Mouse (Mus musculus) telencephalon, adult 2 months (tissue): ENCODE data around the gene Zfp799.
A peak's percentile ranks its signal among the peaks of the same experiment; 100 is the strongest.
"Not testable (repeated sequence)": the region's sequence is repeated elsewhere in the genome, so short reads cannot be mapped to it uniquely, and the experiment has no call there.

Experiments
- DNase-seq: peaks from one replicate; pipeline ENCODE4 v3.0.0-alpha.2; 2011; ENCODE audit warnings: low read depth, low spot score

Gene Zfp799

DNA sequence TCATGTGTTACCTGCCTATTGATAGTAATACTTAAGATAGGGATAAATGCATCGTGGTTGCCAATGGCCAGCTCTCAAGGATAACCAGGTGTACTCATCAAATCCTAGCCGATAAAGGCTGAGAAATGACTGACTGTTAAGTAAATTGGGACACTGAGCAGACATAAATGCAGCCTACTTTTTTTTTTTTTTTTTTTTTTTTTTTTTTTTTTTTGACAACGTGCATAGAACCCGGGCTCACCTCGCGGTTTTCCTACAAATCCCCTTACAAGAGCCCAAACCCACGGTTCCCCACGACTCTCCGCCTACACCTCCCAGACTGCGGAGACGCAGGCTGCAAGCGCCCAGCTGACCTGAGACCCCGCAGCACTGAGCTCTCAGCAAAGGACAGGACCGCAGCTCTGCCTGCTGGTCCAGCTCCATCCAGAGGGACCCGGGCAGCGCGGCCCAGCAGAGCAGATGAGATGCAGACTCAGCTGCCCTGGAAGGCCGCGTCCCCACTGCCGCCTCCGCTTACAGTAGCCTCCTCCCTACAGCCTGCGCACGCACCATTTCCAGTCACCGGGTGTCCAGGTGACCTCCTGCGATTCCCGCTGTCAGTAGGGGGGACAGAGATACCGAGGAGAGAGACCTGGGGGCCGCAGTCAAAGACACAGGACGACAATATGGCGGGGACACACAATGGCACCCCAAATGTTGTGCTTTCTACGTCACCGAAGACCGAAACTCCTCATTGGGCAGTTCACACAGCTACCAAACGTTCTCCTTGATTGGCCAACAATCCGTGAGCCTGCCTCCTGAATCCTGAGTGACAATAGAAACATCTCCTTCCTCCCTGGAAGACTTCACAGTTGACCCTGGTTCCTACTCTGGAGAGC, at the start of gene Zfp799:
Zfp799 (minus strand) TSS at position 722 of the 878 bp plus-strand sequence.
- DNase-seq, result peak; percentile 94

DNA sequence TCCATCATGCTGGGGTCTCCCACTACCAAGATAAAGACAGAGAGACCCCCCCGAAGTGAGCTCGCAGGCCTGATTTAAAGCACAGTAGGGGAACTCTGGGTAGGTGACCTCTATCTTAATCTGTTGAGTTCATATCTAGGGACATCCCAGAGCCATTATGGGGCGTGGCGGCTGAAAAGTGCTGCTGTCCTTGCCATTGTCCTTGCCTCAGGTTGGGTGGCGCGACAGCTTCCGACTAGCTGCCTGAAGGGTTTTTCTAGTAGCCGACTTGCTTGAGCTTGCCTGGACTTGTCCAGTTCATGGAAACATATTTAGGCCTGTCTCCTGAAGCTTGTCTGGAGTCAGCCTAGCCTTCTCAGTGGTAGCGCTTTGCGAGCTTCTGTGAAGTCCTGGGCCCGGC, 48.7 kb upstream of the Zfp799 start:
- DNase-seq, result no peak

DNA sequence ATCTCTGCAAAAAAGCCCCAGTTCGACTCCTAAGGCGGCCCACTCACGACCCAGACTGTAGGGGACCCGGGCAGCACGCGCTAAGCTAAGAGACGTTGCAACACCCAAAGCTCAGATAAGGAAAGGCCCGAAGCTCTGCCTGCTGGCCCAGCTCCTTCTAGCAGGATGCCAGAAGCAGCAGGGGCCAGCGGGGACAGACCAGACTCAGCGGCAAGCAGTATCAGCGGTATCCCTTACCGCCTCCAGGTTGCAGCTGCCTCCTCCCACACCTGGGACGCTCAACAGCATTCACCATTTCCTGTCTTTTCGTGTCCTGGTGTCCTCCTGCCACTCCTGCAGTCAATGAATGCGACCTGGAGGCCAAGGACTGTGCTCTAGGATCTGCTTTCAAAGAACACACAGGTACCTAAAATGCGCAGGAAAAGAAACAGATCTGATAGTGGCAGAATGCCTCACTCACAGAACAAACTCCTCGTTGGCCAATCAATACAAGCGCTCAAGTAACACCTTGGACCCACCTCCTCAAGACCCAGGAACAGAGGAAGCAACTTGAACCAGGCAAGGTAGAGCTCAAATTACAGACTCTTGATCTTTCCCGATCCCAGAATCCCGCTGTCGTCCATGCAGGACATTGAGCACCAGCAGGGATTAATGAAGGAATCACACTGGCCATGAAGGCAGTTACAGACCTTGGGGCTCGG, 47.6 kb upstream of the Zfp799 start:
- no peak for DNase-seq

DNA sequence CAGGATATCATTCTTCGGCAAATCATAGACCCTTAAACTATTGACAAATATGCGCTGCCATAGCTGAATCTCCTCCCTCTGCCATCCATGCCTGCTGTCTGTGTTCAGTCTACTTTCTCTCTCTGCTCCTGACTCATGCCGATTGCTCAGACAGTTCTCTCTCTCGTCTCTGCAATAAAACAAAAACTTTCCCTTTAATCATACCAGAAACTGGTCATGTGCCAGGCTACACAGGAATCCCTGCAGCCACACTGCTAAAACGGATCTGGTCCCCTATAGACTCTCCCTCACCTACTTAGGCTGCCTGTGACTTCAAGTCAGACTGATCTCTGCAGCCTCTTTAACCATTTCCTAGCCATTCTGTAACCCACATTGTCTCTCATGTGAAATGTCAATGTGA, 42.6 kb upstream of the Zfp799 start:
- DNase-seq, result no peak

DNA sequence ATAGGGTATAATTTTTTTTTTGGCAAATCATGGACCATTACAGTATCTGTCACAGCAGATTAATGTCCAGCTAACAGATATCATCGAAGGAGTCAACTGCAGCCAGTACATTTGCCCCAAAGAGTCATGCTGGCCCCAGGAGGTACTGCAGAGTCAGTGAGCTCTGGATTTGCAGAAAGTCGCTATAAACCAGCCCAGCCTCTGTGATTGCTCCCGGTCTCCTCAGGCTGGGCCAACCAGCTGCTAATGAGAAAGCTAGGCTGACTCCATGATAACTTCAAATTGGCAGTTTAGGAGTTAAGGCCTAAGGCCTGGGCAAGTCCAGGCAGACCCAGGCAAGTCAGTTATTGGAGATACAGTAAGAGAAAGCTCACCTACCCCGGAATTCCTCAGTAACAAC, 42.0 kb upstream of the Zfp799 start:
- DNase-seq, result no peak

DNA sequence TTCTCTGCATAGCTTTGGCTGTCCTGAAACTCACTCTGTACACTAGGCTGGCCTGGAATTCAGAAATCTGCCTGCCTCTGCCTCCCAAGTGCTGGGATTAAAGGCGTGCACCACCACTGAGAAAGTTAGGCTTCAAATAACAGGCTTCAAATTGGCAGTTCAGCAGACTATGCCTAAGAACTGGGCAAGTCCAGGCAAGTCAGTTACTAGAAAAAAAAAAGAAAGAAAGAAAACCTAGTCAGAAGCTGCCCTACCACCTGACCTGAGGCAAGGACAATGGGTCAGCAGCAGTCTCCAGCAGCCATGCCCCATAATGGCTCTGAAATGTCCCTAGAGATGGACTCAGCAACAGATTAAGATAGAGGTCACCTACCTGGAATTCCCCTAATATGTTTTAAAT, 41.4 kb upstream of the Zfp799 start:
- no peak for DNase-seq

DNA sequence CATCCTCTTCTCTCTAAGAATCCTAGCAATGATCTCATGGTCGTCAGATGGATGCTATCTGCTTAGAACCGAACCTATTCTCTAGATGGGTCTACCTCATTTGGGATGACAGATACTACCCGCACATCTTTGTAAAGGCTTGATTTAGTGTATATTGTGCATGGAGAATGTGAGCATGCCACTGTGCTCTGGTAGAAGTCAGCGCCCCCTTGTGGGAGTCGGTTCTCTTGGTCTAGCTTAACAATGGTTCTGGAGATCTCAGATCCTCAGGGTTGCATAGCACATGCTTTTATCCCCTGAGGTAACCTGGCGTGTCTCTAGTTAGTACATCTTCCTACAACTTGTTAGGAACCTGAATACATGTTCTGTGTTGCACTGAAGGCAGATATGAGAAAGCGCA, 37.2 kb upstream of the Zfp799 start:
- DNase-seq, result not testable (repeated sequence)

DNA sequence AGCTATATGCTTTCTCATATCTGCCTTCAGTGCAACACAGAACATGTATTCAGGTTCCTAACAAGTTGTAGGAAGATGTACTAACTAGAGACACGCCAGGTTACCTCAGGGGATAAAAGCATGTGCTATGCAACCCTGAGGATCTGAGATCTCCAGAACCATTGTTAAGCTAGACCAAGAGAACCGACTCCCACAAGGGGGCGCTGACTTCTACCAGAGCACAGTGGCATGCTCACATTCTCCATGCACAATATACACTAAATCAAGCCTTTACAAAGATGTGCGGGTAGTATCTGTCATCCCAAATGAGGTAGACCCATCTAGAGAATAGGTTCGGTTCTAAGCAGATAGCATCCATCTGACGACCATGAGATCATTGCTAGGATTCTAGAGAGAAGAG, 26.7 kb upstream of the Zfp799 start:
- DNase-seq, result not testable (repeated sequence)

DNA sequence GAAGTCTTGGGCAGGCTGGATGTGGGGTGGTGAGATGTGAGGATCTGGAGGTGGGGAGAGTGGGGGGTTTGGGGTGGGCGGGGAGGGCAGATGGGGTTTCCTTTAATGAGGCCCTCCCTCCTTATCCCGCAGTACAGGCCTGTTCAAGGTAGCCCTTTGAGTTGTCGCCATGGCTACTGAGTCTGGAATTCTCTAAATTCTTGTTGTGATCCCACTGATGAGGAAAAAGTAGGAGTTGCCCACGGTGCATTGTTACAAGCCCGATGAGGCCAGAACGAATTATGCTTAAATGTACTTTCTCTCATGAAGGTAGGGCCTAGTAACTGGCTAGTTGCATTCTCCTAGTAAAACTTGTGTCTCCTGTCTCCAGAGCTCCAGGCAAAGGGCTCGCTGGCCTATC, 21.5 kb upstream of the Zfp799 start:
- DNase-seq, result no peak

DNA sequence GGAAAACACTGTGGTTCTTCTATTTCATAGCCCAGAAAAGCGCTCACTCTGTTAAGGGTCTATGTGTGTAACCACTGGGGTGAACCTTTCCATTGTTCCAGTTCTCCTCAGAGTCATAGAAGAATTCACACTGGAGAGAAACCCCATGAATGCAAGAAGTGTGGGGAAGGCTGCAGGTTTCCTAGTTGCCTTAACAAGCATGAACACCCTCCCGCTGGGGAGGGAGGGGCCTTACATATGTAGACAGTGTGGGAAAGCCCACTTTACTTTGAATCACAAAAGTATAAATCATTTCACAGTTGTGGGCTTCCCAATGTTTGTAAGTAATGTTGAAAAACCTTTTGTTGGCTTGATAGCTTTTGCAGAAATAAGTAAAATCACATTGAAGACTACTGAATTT, 11.3 kb upstream of the Zfp799 start:
- no peak for DNase-seq

DNA sequence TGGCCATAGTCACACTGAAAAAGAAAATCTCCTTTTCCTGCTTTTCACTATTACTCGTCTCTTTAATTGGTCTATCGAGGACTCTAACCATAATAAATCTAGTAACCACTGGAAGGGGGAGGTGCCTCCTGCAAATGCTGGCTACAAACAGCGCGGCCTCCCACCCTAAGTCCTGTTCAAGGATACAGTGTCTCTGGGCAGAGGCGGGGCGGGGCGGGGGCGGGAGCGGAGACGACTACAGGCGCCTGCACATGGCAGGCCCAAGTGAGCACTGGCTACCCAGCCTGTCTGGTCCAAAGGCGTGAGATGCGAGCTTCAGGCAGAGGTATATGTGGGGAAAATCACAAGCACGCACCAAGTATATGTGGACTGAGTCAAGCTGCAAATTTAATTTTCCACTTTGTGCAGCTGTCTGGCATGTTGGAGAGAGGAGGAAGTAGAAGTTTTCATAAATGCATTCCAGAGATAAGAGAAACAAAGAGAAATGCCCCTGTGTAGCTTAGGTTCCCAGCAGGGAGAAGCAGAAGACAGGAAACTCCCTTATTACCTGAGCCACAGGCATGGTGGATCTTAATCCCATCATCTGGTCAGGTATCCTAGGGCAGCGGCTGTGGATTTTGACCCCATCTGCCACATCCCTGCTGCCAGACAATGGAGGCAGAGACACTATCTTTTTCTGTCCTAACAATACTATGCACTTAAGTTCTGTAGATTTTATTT, 9.2 kb upstream of the Zfp799 start:
- no peak for DNase-seq

DNA sequence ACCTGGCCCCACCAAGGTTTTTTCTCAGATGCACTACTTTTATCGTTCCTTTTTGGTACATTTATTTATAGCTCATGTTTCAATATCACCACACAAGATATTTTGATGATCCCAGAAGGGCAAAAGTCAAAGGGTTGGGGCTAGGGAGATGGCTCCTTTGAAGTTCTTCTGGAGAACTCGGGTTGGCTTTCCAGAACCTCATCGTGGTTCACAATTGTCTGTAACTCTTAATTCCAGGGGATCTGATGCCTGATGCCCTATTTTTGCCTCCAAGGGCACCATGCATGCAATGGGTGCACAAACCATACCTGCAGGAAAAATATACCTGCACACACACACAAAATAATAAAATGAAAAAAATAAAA, 339 bp upstream of the Zfp799 start:
- no peak for DNase-seq

DNA sequence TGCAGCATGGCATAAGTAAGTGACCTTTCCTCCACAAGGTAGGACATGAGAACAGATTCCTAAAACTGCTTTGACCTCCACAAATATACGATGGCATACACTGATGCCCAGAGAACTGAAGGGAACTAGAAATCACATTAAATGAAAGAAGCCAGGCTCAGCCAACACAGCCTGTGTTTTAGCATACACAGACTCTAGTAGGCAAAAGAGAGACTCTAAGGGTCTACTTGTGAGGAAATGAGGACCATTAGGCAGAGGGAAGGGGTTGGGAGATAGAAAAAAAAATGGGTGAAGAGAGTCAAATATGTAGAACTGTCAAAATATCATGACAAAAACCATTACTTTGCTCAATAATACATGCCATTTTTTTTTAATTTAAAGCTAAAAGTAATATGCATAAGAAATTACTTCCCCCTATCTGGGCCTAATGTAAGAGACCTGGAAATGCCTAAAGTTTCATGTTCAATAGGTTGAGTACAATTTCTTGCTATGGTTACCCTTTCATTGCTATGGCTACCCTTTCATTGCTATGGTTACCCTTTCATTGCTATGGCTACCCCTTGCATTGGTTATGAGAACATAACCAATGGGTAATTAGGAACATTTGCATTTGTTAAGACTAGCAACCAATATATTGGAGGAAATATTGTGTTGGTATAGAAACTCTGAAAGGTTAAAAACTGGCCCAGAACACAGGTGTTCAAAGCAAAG, 13.8 kb downstream of the Zfp799 start:
- DNase-seq, result no peak

DNA sequence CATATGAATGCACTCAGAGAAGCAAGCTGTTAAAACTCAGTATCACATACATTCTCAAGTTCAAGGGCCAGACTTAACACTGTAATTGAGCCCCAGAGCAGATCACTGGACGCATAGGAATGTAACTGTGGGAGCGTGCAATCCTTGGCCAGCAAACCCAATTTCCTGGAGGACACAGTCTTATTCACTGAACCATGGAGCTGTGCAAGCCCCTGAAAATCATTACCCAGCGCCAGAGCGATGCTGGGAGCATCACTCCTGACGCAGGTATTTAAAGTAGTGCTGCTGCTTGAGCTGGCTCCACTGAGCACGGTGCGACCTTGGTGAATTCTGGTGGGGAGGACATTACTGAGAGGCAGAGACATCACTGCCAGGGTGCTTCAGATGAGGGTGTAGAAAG, 15.9 kb downstream of the Zfp799 start:
- no peak for DNase-seq

DNA sequence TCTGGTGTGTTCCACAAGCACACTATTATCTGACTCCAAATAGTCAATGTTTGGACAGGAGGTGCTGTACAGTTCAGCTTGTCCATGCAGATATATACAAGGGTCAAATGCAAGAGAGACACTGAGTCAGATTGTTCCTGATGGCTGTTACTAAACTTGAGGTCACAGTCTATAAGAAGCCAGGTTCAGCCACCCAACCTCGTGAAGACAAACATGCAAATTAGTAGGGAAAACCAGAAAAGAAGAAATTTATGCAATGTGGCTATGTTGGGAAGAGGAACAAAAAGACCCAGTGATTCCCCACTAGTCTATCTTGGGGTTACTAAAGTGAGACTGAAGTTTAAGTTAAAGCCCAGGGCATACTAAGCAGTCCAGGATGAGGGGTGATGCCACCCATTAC, 19.4 kb downstream of the Zfp799 start:
- no peak for DNase-seq

DNA sequence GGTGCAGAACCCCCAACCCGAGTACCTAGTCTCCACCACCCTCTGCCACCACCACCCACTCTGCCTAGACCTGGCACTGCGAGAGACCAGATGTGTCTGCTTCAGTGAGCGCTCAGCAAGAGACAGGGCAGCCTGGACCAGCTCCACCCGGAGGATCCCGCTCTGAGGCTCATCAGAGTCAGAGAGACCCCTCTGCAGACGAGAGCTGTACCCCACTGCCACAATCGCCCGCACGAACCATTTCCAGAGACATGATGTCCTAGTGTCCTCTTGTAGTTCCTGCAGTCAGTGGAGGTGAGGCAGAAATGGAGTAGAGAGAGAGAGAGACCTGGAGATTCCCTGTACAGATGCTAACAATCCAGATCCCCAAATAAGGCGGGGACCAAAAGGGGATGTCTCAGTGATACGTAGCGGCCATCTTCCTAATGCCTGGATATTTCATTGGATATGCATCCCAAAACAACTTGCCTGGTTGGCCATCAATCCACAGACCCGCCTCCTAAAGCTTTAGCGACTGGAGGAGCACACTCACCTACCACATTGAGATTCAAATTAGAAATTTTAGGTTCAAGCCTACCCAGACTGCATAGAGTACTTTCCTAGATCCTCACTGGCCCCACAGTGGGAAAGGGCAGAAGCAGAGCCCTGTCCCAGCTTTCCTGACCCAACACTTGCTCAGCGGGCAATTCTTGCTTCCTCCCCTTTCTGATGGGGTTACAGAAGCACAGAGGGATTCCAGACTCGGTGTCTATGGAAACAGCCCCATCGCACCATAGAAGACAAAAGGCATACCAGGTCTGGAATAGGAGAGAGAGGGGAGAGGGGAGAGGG, 20.3 kb downstream of the Zfp799 start, which contains the start of gene Zfp811:
Zfp811 (minus strand) TSS at position 388 of the 831 bp plus-strand sequence.
- DNase-seq, result peak; percentile 83

DNA sequence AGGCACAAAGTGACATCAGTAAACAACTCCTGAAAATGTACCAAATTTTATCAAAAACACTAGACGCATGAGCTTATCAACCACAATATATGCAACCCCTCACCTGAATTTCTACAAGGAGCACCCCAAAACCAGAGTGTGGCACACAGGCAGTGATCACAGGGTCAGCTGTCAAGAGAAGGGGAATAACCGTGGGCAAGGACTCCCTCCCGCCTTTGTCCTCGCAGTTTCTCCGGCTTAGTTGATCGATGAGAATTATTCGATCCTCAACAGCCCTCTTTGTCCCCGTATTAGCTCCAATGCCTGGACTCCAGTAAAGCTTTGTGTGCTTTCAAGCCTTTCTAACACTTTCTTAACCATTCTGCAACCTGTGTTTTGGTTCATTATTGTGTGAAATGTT, 21.1 kb downstream of the Zfp799 start:
- no peak for DNase-seq

DNA sequence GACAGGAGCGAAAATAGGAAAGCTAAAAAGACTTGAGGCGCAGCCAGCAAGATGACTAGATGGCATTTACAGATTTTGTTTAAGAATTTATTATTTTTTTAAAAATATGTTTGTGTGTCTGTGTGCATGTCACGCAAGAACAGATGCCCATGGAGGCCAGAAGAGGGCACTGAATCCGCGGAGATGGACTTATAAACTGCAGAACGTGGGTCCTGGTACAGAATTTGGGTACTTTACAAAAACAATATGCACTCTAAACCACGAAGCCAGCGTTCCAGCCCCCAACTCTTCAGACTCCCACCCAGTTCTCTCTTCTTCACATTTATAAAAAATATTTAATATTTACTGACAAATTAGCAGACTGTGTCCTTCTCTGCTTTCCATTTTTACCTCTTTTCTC, 40.8 kb downstream of the Zfp799 start:
- DNase-seq, result no peak

DNA sequence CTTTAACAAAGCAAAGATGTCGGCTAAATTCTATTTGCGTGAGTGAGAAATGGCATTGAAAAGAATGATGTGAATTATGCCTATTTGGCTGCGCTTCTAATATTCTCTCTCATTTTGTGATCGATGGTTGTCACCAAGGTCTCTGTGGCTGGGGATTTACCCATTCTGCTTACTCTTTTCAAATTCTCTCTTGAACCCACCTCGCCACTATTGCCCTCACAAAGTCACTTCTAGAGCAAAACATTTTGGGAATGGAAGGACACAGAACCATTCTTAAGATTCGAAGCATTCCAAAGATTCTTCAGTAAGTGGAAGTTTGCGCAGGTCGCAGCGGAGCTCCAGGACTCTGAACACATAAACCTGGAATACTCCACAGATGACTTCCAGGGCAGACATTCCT, 41.5 kb downstream of the Zfp799 start:
- no peak for DNase-seq

DNA sequence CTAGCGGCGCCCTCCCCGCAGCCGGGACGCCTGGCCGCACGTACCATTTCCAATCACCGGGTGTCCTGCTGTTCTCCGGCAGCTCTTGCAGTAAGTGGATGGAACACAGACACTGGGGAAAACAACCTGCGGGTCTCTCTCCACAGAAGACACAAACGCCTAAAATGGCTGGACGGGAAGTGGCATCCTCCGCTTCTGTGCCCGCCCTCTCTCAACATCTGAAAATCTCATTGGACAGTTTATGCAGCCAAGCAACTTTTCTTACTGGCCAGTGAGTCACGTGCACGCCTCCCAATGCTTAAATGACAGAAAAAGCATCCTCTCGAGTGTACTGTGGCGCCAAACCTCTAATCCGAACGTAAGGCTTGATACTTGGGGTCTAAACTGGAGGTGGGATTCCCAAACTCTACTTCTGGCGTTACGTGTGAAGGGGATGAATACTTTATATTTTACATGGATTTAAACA, 41.9 kb downstream of the Zfp799 start, which contains the start of gene Zfp871:
Zfp871 (minus strand) TSS at position 194 of the 466 bp plus-strand sequence.
- peak; percentile 96 for DNase-seq
